Mouse (Mus musculus): ENCODE data around the gene 2610528J11Rik. TPM values are rescaled to one million over a fixed set of nuclear protein-coding genes. Genes with fewer than 3 reads are reported as not detected.

The 2610528J11Rik gene
- total and polyA plus RNA-seq, 3 experiments: not detected

DNA sequence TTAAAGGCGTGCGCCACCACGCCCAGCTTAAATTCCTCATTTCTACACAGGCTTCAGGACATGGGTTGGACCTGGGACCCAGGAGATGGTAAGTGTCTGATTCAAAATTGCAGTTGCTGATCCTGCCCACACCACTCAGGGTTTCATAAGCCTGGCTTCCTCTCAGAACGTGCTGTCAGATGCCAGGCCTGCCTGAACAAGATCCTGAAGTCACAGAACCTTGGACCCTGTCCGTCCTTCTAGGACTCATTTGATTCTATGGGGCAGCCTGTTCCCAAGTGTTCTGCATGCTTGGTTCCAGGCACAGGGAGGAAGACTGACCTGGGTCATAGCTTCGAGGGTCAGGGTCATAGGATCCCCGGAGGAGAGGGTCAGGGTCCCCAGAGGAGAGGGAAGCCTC, 6.8 kb downstream of the 2610528J11Rik start:
- Histone ChIP-seq H3K9me3 (replicated peaks; ENCODE audit: low read length) (no peaks in the 10 kb centered on the region), H3K4me2 (ENCODE audit: insufficient read depth, low read depth, poor library complexity, severe bottlenecking) (no peak overlapping the region), H3K4me1 (ENCODE audit: control insufficient read depth in 1 of 2, insufficient read depth in 2 of 2) (no peaks in the 10 kb centered on the region), H3K9ac (ENCODE audit: insufficient read depth, low read depth) (no peak overlapping the region), H3K27ac (ENCODE audit: insufficient read depth, low read depth) (no peak overlapping the region), H3K79me2 (replicated peaks; ENCODE audit: control insufficient read depth, extremely low read depth, insufficient read depth, poor library complexity, severe bottlenecking) (no peaks in the 10 kb centered on the region), H3K27me3 (replicated peaks) (peaks cover 89% of the 10 kb centered on the region), H3K36me3 (replicated peaks in 1 of 2; ENCODE audit: control insufficient read depth in 1 of 2, insufficient read depth in 1 of 2, low read length in 1 of 2) (no peaks in the 10 kb centered on the region), H3K4me3 (replicated peaks in 1 of 3; ENCODE audit: low read depth in 2 of 3, low read length in 2 of 3, poor library complexity in 1 of 3) (no peak overlapping the region)
- TF ChIP-seq ZMIZ1 (IDR thresholded peaks at IDR 0.05; ENCODE audit: low read depth, low read length) (no peak), KAT2A (IDR thresholded peaks at IDR 0.05; ENCODE audit: insufficient replicate concordance, low read length) (no peak), JUN (IDR thresholded peaks at IDR 0.05; ENCODE audit: insufficient read depth, low read depth, low read length) (no peak), TBP (conservative IDR thresholded peaks at IDR 0.05; ENCODE audit: low read depth, low read length) (no peak), RAD21 (IDR thresholded peaks at IDR 0.05; ENCODE audit: low read depth, low read length) (no peak), CHD1 (IDR thresholded peaks at IDR 0.05; ENCODE audit: low read depth, low read length) (no peak), MAX (IDR thresholded peaks at IDR 0.05; ENCODE audit: low read length) (no peak)
- dilution Hi-C loops (cut with MboI; ENCODE audit: extremely low pct_ligation_motif_present, extremely low pct_unique_long_range_greater_than_20kb, low sequenced_read_pairs): no loop called here
- no peak for DNase-seq (ENCODE audit: extremely low read depth)
- in situ Hi-C loops (cut with MboI; ENCODE audit: low pct_ligation_motif_present, low pct_unique_long_range_greater_than_20kb, low sequenced_read_pairs): no loop called here

DNA sequence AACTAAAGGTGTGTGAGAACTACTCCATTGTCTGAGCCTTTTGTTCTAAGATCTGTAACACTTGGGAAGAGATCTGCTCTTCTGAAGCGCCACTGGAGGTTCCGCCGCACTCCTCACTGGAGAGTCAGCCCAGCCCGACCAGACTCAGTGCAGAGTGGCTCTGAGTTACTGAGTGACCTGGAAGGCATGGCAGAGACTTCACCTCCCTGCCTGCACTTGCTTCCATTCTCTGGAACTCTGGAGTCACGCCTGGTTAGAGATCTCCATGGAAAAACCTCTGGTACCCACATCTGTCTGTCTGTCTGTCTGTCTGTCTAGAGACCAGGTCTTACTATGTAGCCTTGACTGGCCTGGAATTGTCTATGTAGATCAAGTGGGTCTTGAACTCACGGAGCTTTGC, 8.8 kb downstream of the 2610528J11Rik start:
- no peaks in the 10 kb centered on the region for H3K4me1 ChIP-seq (ENCODE audit: control insufficient read depth in 1 of 2, insufficient read depth in 2 of 2)
- H3K4me3 ChIP-seq (replicated peaks in 1 of 3; ENCODE audit: low read depth in 2 of 3, low read length in 2 of 3, poor library complexity in 1 of 3): no peak overlapping the region
- dilution Hi-C loops (cut with MboI; ENCODE audit: extremely low pct_ligation_motif_present, extremely low pct_unique_long_range_greater_than_20kb, low sequenced_read_pairs) (no loop called here), in situ Hi-C loops (cut with MboI; ENCODE audit: low pct_ligation_motif_present, low pct_unique_long_range_greater_than_20kb, low sequenced_read_pairs) (no loop called here)
- no peaks in the 10 kb centered on the region for H3K9me3 ChIP-seq (replicated peaks; ENCODE audit: low read length)
- no peak overlapping the region for H3K9ac ChIP-seq (ENCODE audit: insufficient read depth, low read depth)
- no peak for DNase-seq (ENCODE audit: extremely low read depth)
- H3K36me3 ChIP-seq (replicated peaks in 1 of 2; ENCODE audit: control insufficient read depth in 1 of 2, insufficient read depth in 1 of 2, low read length in 1 of 2): no peaks in the 10 kb centered on the region
- no peak for TF ChIP-seq BHLHE40 (IDR thresholded peaks at IDR 0.05; ENCODE audit: low read depth, low read length)
- no peak for TF ChIP-seq TBP (conservative IDR thresholded peaks at IDR 0.05; ENCODE audit: low read depth, low read length)
- TF ChIP-seq MYC (IDR thresholded peaks at IDR 0.05; ENCODE audit: low read depth, low read length): no peak
- TF ChIP-seq ETS1 (conservative IDR thresholded peaks at IDR 0.05; ENCODE audit: low read depth, low read length): no peak
- no peak for TF ChIP-seq ZMIZ1 (IDR thresholded peaks at IDR 0.05; ENCODE audit: low read depth, low read length)
- TF ChIP-seq POLR2A (IDR thresholded peaks at IDR 0.05; ENCODE audit: low read depth, low read length): no peak
- no peak overlapping the region for H3K27ac ChIP-seq (ENCODE audit: insufficient read depth, low read depth)
- H3K27me3 ChIP-seq (replicated peaks): peaks cover 95% of the 10 kb centered on the region
- no peak overlapping the region for H3K4me2 ChIP-seq (ENCODE audit: insufficient read depth, low read depth, poor library complexity, severe bottlenecking)
- H3K79me2 ChIP-seq (replicated peaks; ENCODE audit: control insufficient read depth, extremely low read depth, insufficient read depth, poor library complexity, severe bottlenecking): no peaks in the 10 kb centered on the region

DNA sequence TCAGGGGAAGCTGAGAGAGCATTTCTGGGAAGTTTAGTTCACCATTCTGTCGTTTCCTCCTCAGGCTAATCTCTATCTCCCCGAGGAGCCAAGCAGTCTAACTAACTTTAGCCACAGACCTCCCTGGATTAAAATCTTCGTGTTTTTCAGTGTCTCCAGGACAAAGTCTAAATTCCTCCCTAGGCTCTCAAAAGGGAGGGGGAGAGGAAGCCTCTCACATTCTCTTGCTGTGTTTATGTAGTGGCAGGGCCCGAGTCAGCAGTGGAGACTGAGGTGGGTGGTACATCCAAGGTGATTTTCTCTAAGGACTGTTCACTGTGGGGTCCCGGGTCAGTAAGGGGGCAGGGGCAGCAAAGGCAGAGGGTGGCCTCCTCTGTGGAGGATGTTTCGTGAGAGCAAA, 11.0 kb downstream of the 2610528J11Rik start:
- no peak for DNase-seq (ENCODE audit: extremely low read depth)
- no peak overlapping the region for H3K9ac ChIP-seq (ENCODE audit: insufficient read depth, low read depth)
- H3K36me3 ChIP-seq (replicated peaks in 1 of 2; ENCODE audit: control insufficient read depth in 1 of 2, insufficient read depth in 1 of 2, low read length in 1 of 2): no peaks in the 10 kb centered on the region
- no peak overlapping the region for H3K4me2 ChIP-seq (ENCODE audit: insufficient read depth, low read depth, poor library complexity, severe bottlenecking)
- no peaks in the 10 kb centered on the region for H3K9me3 ChIP-seq (replicated peaks; ENCODE audit: low read length)
- in situ Hi-C loops (cut with MboI; ENCODE audit: low pct_ligation_motif_present, low pct_unique_long_range_greater_than_20kb, low sequenced_read_pairs) (no loop called here), dilution Hi-C loops (cut with MboI; ENCODE audit: extremely low pct_ligation_motif_present, extremely low pct_unique_long_range_greater_than_20kb, low sequenced_read_pairs) (no loop called here)
- H3K79me2 ChIP-seq (replicated peaks; ENCODE audit: control insufficient read depth, extremely low read depth, insufficient read depth, poor library complexity, severe bottlenecking): no peaks in the 10 kb centered on the region
- no peaks in the 10 kb centered on the region for H3K4me1 ChIP-seq (ENCODE audit: control insufficient read depth in 1 of 2, insufficient read depth in 2 of 2)
- H3K27me3 ChIP-seq (replicated peaks): peaks cover 95% of the 10 kb centered on the region
- H3K4me3 ChIP-seq (replicated peaks in 1 of 3; ENCODE audit: low read depth in 2 of 3, low read length in 2 of 3, poor library complexity in 1 of 3): no peak overlapping the region
- no peak overlapping the region for H3K27ac ChIP-seq (ENCODE audit: insufficient read depth, low read depth)
- TF ChIP-seq MAZ (IDR thresholded peaks at IDR 0.05; ENCODE audit: low read depth, low read length) (no peak), CHD2 (IDR thresholded peaks at IDR 0.05; ENCODE audit: low read length) (no peak), SMC3 (IDR thresholded peaks at IDR 0.05; ENCODE audit: low read depth, low read length) (no peak)
